Mouse (Mus musculus): ENCODE data around the gene Spata22. TPM values are rescaled to one million over a fixed set of nuclear protein-coding genes. Genes with fewer than 3 reads are reported as not detected.

Spata22 gene
- not detected in 2 replicates for polyA plus RNA-seq (2014; fragmentation: Nextera tagmentation; extraction: Ambion mirVana)

DNA sequence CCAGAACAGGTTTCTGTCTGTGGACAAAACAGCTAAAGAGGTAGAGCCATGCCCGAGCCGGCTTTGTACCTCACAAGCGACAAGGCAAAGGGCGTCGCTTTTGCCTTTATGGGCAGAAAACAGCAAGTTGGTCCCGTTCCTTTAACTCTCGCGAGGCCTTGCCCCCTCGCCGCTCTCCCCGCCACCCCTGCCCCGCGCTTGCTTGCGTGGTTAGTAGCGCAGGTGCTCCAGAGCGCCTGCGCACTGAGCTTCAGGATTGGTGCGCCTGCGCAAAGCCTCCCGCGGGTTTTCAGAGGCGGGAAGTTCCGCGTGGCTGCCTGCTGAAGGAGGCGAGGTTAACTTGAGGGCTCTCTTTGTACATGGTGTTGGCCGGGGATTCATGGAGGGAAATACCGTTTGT lies at the start of gene Spata22, which contains the start of the genes Aspa and Gm49340:
TSS of gene Spata22 (plus strand) at position 300 of the 400 bp plus-strand sequence.
TSS of gene Aspa (minus strand) at position 155 of the 400 bp plus-strand sequence.
TSS of gene Gm49340 (plus strand) at position 300 of the 400 bp plus-strand sequence.
- Histone ChIP-seq H3K27me3 (ENCODE audit: control insufficient read depth, insufficient read depth, low read length) (no peaks in the 10 kb centered on the region), H3K9me3 (replicated peaks; ENCODE audit: control insufficient read depth, low read length) (no peaks in the 10 kb centered on the region), H3K4me1 (ENCODE audit: control insufficient read depth, insufficient read depth, low read length) (no peaks in the 10 kb centered on the region), H3K9ac (replicated peaks; ENCODE audit: low read length) (no peak within 1 kb of the TSS), H3K36me3 (replicated peaks; ENCODE audit: control insufficient read depth, insufficient read depth, low read depth, low read length) (no peaks in the 10 kb centered on the region), H3K27ac (replicated peaks; ENCODE audit: low read depth, low read length) (no peak within 1 kb of the TSS), H3K4me3 (ENCODE audit: low read depth, low read length) (no peak within 1 kb of the TSS), H3K4me2 (ENCODE audit: low read depth, low read length) (no peak within 1 kb of the TSS)
- 76% methylated on average over 27 of the region's 27 CpGs for WGBS
- no peak for DNase-seq (ENCODE audit: low spot score)
- no peak for ATAC-seq (replicated peaks; ENCODE audit: insufficient number of reproducible peaks, low FRiP score, low TSS enrichment, low read depth)

DNA sequence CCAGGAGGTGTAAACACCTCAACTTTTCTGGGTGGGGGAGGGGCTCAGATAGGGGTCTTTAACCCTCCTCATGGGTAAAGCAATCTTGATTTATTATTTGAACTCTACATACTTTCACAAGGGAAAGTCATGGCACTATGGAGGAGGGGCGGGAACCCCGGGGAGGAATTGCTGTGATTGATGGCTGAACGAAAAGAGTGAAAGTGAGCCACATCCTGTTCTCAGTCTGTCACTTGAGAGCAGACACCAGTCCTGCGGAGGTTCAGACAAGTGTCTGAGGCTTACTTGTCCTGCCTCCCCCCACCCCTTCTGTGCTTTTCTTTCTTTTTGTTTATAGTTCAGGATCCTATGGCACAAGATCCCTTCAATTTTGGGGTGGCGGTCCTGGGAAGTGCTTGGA lies 48.8 kb upstream of the Spata22 start:
- Histone ChIP-seq H3K27ac (replicated peaks; ENCODE audit: low read depth, low read length) (no peak overlapping the region), H3K36me3 (replicated peaks; ENCODE audit: control insufficient read depth, insufficient read depth, low read depth, low read length) (no peaks in the 10 kb centered on the region), H3K4me2 (ENCODE audit: low read depth, low read length) (no peak overlapping the region), H3K9ac (replicated peaks; ENCODE audit: low read length) (no peak overlapping the region), H3K27me3 (ENCODE audit: control insufficient read depth, insufficient read depth, low read length) (no peaks in the 10 kb centered on the region), H3K4me1 (ENCODE audit: control insufficient read depth, insufficient read depth, low read length) (no peaks in the 10 kb centered on the region), H3K9me3 (replicated peaks; ENCODE audit: control insufficient read depth, low read length) (no peaks in the 10 kb centered on the region), H3K4me3 (ENCODE audit: low read depth, low read length) (no peak overlapping the region)
- DNase-seq (ENCODE audit: low spot score): no peak
- ATAC-seq (replicated peaks; ENCODE audit: insufficient number of reproducible peaks, low FRiP score, low TSS enrichment, low read depth): no peak
- WGBS: 37% methylated on average over 5 of the region's 5 CpGs

GRCm38 (mm10) chr11:73281528-73282027 lies 48.0 kb upstream of the Spata22 start:
- Histone ChIP-seq H3K4me3 (ENCODE audit: low read depth, low read length) (peak overlapping the region; percentile 23), H3K27ac (replicated peaks; ENCODE audit: low read depth, low read length) (no peak overlapping the region), H3K4me2 (ENCODE audit: low read depth, low read length) (peak overlapping the region; percentile 41), H3K36me3 (replicated peaks; ENCODE audit: control insufficient read depth, insufficient read depth, low read depth, low read length) (no peaks in the 10 kb centered on the region), H3K27me3 (ENCODE audit: control insufficient read depth, insufficient read depth, low read length) (no peaks in the 10 kb centered on the region), H3K4me1 (ENCODE audit: control insufficient read depth, insufficient read depth, low read length) (no peaks in the 10 kb centered on the region), H3K9ac (replicated peaks; ENCODE audit: low read length) (no peak overlapping the region), H3K9me3 (replicated peaks; ENCODE audit: control insufficient read depth, low read length) (no peaks in the 10 kb centered on the region)
- DNase-seq (ENCODE audit: low spot score) (peak; percentile 57), ATAC-seq (replicated peaks; ENCODE audit: insufficient number of reproducible peaks, low FRiP score, low TSS enrichment, low read depth) (peak; percentile 58; the same call in 1 of the 2 replicates)
- 4% methylated on average over 16 of the region's 16 CpGs for WGBS

DNA sequence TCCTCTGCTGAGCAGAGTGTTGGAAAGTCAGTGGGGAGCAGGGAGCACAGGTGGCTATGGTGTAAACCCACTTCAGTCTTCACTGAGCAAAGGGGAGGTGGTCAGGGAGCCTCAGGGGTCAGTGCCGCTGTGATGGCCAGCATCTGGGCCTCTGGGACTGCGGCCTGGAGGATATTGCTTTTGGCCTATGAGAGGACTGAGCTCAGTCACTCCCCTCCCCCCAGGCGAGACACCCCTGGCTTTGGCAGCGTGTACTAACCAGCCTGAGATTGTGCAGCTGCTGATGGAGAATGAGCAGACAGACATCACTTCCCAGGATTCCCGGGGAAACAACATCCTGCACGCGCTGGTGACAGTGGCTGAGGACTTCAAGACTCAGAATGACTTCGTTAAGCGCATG lies 46.2 kb upstream of the Spata22 start:
- Histone ChIP-seq H3K36me3 (replicated peaks; ENCODE audit: control insufficient read depth, insufficient read depth, low read depth, low read length) (no peaks in the 10 kb centered on the region), H3K4me3 (ENCODE audit: low read depth, low read length) (no peak overlapping the region), H3K4me2 (ENCODE audit: low read depth, low read length) (no peak overlapping the region), H3K9me3 (replicated peaks; ENCODE audit: control insufficient read depth, low read length) (no peaks in the 10 kb centered on the region), H3K27me3 (ENCODE audit: control insufficient read depth, insufficient read depth, low read length) (no peaks in the 10 kb centered on the region), H3K27ac (replicated peaks; ENCODE audit: low read depth, low read length) (no peak overlapping the region), H3K4me1 (ENCODE audit: control insufficient read depth, insufficient read depth, low read length) (no peaks in the 10 kb centered on the region), H3K9ac (replicated peaks; ENCODE audit: low read length) (no peak overlapping the region)
- no peak for DNase-seq (ENCODE audit: low spot score)
- WGBS: 74% methylated on average over 9 of the region's 9 CpGs
- ATAC-seq (replicated peaks; ENCODE audit: insufficient number of reproducible peaks, low FRiP score, low TSS enrichment, low read depth): no peak

- no peak overlapping the region for H3K4me2 ChIP-seq (ENCODE audit: low read depth, low read length)
- no peaks in the 10 kb centered on the region for H3K4me1 ChIP-seq (ENCODE audit: control insufficient read depth, insufficient read depth, low read length)
- no peak; the same call in 1 of the 2 replicates for ATAC-seq (replicated peaks; ENCODE audit: insufficient number of reproducible peaks, low FRiP score, low TSS enrichment, low read depth)
- H3K9me3 ChIP-seq (replicated peaks; ENCODE audit: control insufficient read depth, low read length): no peaks in the 10 kb centered on the region
- H3K27ac ChIP-seq (replicated peaks; ENCODE audit: low read depth, low read length): no peak overlapping the region
- WGBS: 33% methylated on average over 1 of the region's 1 CpGs
- H3K36me3 ChIP-seq (replicated peaks; ENCODE audit: control insufficient read depth, insufficient read depth, low read depth, low read length): no peaks in the 10 kb centered on the region
- no peak overlapping the region for H3K9ac ChIP-seq (replicated peaks; ENCODE audit: low read length)
- no peak overlapping the region for H3K4me3 ChIP-seq (ENCODE audit: low read depth, low read length)
- DNase-seq (ENCODE audit: low spot score): no peak
- H3K27me3 ChIP-seq (ENCODE audit: control insufficient read depth, insufficient read depth, low read length): no peaks in the 10 kb centered on the region
These were observed 45.6 kb upstream of the Spata22 start for GRCm38 (mm10) chr11:73283926-73284325.

DNA sequence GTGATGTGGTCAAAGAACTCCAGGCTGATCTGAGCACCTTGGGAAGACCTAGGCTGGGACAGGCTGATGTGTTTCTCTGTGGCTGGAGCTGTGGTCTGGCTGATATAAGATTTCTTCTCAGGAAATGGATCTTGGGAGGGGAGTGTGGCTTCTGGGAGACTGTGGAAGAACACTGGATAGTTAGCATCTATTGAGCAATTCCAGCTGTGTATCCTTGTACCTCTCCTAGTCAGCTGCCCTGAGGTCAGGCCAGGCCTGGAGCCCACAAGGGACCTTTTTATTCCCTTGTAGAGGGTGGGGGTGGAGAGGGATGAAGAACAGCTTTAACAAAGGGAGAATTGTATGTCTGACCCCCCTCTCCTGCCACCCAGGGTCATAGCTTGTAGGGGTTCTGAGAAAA lies 45.2 kb upstream of the Spata22 start:
- ATAC-seq (replicated peaks; ENCODE audit: insufficient number of reproducible peaks, low FRiP score, low TSS enrichment, low read depth): no peak; the same call in 1 of the 2 replicates
- no peak overlapping the region for H3K4me2 ChIP-seq (ENCODE audit: low read depth, low read length)
- H3K9ac ChIP-seq (replicated peaks; ENCODE audit: low read length): no peak overlapping the region
- peak; percentile 13 for DNase-seq (ENCODE audit: low spot score)
- H3K4me1 ChIP-seq (ENCODE audit: control insufficient read depth, insufficient read depth, low read length): no peaks in the 10 kb centered on the region
- no peak overlapping the region for H3K4me3 ChIP-seq (ENCODE audit: low read depth, low read length)
- H3K36me3 ChIP-seq (replicated peaks; ENCODE audit: control insufficient read depth, insufficient read depth, low read depth, low read length): no peaks in the 10 kb centered on the region
- no peak overlapping the region for H3K27ac ChIP-seq (replicated peaks; ENCODE audit: low read depth, low read length)
- no peaks in the 10 kb centered on the region for H3K9me3 ChIP-seq (replicated peaks; ENCODE audit: control insufficient read depth, low read length)
- no peaks in the 10 kb centered on the region for H3K27me3 ChIP-seq (ENCODE audit: control insufficient read depth, insufficient read depth, low read length)

DNA sequence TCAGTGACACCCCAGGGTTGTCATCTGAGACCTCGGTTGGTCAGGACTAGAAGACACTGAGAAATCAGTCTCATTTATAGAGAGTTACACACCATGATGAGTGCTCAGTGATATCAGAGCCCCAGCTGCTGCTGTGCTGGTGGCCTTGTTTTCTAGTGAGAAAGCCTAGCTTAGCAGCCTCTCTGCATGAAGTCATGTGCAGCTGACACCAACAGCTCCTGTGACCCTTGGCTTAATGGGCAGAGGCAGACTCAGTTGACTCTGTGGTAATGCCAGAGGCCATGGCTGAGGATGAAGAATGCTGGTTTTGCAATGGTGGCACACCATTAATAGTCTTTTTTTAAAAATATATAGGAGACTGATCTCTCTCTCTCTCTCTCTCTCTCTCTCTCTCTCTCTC lies 39.9 kb upstream of the Spata22 start:
- Histone ChIP-seq H3K27ac (replicated peaks; ENCODE audit: low read depth, low read length) (no peak overlapping the region), H3K4me2 (ENCODE audit: low read depth, low read length) (no peak overlapping the region), H3K27me3 (ENCODE audit: control insufficient read depth, insufficient read depth, low read length) (no peaks in the 10 kb centered on the region), H3K36me3 (replicated peaks; ENCODE audit: control insufficient read depth, insufficient read depth, low read depth, low read length) (no peaks in the 10 kb centered on the region), H3K4me3 (ENCODE audit: low read depth, low read length) (no peak overlapping the region), H3K9me3 (replicated peaks; ENCODE audit: control insufficient read depth, low read length) (no peaks in the 10 kb centered on the region), H3K9ac (replicated peaks; ENCODE audit: low read length) (no peak overlapping the region), H3K4me1 (ENCODE audit: control insufficient read depth, insufficient read depth, low read length) (no peaks in the 10 kb centered on the region)
- no peak for ATAC-seq (replicated peaks; ENCODE audit: insufficient number of reproducible peaks, low FRiP score, low TSS enrichment, low read depth)
- no peak for DNase-seq (ENCODE audit: low spot score)
- WGBS: 84% methylated on average over 1 of the region's 1 CpGs

DNA sequence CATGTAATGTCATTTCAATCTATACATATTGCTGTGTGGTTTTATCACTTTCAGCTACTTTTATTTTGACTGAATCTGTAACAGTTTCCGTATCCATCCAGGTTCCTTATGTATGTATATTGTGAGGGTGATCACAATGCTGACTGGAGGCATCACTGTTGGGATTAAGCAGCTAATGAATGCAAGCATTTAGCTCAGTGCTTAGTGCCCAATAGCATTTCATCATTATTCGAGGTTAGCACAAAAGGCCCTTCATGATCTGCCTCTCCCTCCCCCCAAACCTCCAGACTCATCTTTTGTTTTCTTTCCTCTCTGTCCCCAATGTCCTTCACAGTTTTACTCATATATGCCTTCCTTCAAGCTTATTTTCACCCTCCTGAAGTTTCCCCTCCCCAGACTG lies 26.4 kb upstream of the Spata22 start:
- ATAC-seq (replicated peaks; ENCODE audit: insufficient number of reproducible peaks, low FRiP score, low TSS enrichment, low read depth): no peak
- Histone ChIP-seq H3K4me1 (ENCODE audit: control insufficient read depth, insufficient read depth, low read length) (no peaks in the 10 kb centered on the region), H3K36me3 (replicated peaks; ENCODE audit: control insufficient read depth, insufficient read depth, low read depth, low read length) (no peaks in the 10 kb centered on the region), H3K27ac (replicated peaks; ENCODE audit: low read depth, low read length) (no peak overlapping the region), H3K4me2 (ENCODE audit: low read depth, low read length) (no peak overlapping the region), H3K9ac (replicated peaks; ENCODE audit: low read length) (no peak overlapping the region), H3K27me3 (ENCODE audit: control insufficient read depth, insufficient read depth, low read length) (no peaks in the 10 kb centered on the region), H3K9me3 (replicated peaks; ENCODE audit: control insufficient read depth, low read length) (no peaks in the 10 kb centered on the region), H3K4me3 (ENCODE audit: low read depth, low read length) (no peak overlapping the region)
- WGBS: 28% methylated on average over 2 of the region's 2 CpGs
- DNase-seq (ENCODE audit: low spot score): no peak

Measured in embryonic facial prominence, embryonic 11.5 days (tissue).